Mouse (Mus musculus): Measurements from ENCODE around the gene Ankrd33b. TPM values are rescaled to one million over a fixed set of nuclear protein-coding genes. Genes with fewer than 3 reads are reported as not detected.

The Ankrd33b gene
- polyA plus RNA-seq, 1 experiment, result 6.1 TPM

DNA sequence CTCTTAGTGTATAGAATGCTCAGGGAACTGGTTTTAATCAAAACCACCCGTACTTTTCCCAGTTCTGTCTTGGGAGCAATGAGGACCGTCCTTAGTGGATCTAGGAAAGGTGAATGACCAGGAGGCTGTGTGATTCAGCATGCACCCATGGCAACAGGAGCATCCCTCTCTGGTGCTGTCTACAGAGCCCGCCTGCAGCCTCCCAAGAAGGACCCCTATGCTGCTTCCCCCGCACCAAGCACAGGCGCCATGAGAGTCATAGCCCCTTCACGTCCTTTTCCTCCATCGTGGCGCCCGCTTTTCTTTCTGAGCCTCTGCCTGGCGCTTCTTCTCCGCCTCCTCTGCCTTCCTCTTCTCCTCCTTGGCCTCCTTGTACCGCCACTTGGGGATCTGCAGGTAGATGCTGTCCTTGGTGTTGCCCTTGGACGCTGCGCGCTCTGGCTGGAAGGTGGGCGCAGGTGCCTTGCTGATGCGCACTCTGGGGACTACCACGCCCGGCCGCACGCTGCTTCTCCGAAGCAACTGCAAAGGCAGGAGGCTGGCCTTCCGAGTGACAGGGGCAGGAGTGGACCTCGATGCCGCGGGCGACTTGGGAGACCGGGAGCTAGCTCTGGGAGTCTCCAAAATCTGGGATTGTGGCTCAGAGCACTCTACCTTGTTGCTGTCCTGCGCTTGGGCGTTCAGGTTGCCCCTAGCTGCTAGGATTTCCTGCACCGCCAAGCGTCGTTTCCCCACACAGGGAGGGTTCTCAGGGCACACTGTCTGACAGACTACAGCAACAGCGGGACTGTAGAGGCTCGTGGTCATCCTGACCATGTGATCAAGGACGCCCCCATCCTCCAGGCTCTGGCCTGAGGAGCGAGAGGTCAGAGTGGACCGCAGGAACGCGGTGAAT, 70.4 kb downstream of the Ankrd33b start:
- Histone ChIP-seq H3K27me3 (ENCODE audit: control insufficient read depth, insufficient read depth, insufficient read length) (no peaks in the 10 kb centered on the region), H3K4me3 (ENCODE audit: insufficient read depth, poor library complexity, severe bottlenecking) (no peak overlapping the region), H3K79me3 (ENCODE audit: low read depth) (no peaks in the 10 kb centered on the region), H3K79me2 (ENCODE audit: control insufficient read depth, insufficient read depth) (no peaks in the 10 kb centered on the region), H3K36me3 (ENCODE audit: control insufficient read depth, insufficient read depth) (peaks cover 10% of the 10 kb centered on the region), H3ac (ENCODE audit: control insufficient read depth, insufficient read length, low read depth) (no peak overlapping the region)
- TF ChIP-seq CTCF (IDR thresholded peaks at IDR 0.05; ENCODE audit: control insufficient read depth, insufficient read depth, insufficient read length) (no peak), MYOD1 (IDR thresholded peaks at IDR 0.05; ENCODE audit: control insufficient read depth, insufficient read length, low read depth) (no peak), USF1 (IDR thresholded peaks at IDR 0.05; ENCODE audit: low read depth) (no peak), MAX (IDR thresholded peaks at IDR 0.05) (no peak), FOSL1 (IDR thresholded peaks at IDR 0.05; ENCODE audit: insufficient read depth, low read length, poor library complexity, severe bottlenecking) (no peak), CEBPB (IDR thresholded peaks at IDR 0.05; ENCODE audit: low read depth) (no peak), MYOG (IDR thresholded peaks at IDR 0.05; ENCODE audit: control insufficient read depth, extremely low read depth, insufficient read length) (no peak)

DNA sequence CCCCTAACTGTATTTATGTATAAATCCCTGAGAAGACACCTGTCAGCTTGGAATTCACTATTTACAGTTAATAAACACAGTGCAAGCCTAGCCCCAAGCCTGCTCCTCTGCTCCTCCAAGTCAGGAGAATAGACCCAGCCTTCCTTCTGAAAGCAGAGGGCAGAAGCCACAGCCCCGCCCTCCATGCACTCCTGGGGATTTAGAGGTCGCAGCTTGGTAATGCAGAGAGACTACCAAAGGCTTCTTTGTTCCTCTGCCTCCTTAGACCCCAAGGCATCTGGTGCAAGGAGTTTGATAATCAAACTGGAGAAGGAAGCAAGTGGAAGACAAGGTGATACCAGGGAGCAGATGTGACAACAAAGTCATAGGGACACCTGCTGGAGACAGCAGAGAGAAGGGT, 73.2 kb downstream of the Ankrd33b start:
- Histone ChIP-seq H3K27me3 (ENCODE audit: control insufficient read depth, insufficient read depth, insufficient read length) (no peaks in the 10 kb centered on the region), H3K4me3 (ENCODE audit: insufficient read depth, poor library complexity, severe bottlenecking) (no peak overlapping the region), H3K79me3 (ENCODE audit: low read depth) (no peaks in the 10 kb centered on the region), H3K36me3 (ENCODE audit: control insufficient read depth, insufficient read depth) (peaks cover 10% of the 10 kb centered on the region), H3ac (ENCODE audit: control insufficient read depth, insufficient read length, low read depth) (no peak overlapping the region), H3K79me2 (ENCODE audit: control insufficient read depth, insufficient read depth) (no peaks in the 10 kb centered on the region)
- TF ChIP-seq USF1 (IDR thresholded peaks at IDR 0.05; ENCODE audit: low read depth) (no peak), CTCF (IDR thresholded peaks at IDR 0.05; ENCODE audit: control insufficient read depth, insufficient read depth, insufficient read length) (no peak), MAX (IDR thresholded peaks at IDR 0.05) (no peak), CEBPB (IDR thresholded peaks at IDR 0.05; ENCODE audit: low read depth) (no peak), MYOD1 (IDR thresholded peaks at IDR 0.05; ENCODE audit: control insufficient read depth, insufficient read length, low read depth) (no peak), MYOG (IDR thresholded peaks at IDR 0.05; ENCODE audit: control insufficient read depth, extremely low read depth, insufficient read length) (no peak), FOSL1 (IDR thresholded peaks at IDR 0.05; ENCODE audit: insufficient read depth, low read length, poor library complexity, severe bottlenecking) (no peak)

DNA sequence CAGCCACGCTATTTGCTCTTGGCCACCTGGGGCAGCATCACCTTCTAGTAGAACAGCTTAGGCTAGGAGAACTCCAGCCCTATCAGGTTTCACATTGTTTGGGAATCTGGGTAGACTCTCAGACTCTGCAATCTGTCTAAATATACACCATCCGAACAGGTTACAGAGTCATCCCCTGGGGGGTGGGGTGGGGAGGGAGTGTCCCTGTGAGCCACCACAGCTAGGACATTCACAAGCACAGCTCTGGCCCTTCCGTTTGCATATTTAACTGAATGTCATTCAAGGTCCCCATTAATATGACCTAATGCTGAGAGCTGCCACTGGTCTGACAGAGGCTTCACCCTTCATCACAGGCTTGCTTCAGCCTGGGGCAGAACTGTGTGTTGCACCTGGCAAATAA, 74.9 kb downstream of the Ankrd33b start:
- no peak overlapping the region for H3K4me3 ChIP-seq (ENCODE audit: insufficient read depth, poor library complexity, severe bottlenecking)
- H3K27me3 ChIP-seq (ENCODE audit: control insufficient read depth, insufficient read depth, insufficient read length), result no peaks in the 10 kb centered on the region
- no peak overlapping the region for H3ac ChIP-seq (ENCODE audit: control insufficient read depth, insufficient read length, low read depth)
- peaks cover 10% of the 10 kb centered on the region for H3K36me3 ChIP-seq (ENCODE audit: control insufficient read depth, insufficient read depth)
- H3K79me3 ChIP-seq (ENCODE audit: low read depth), result no peaks in the 10 kb centered on the region
- no peaks in the 10 kb centered on the region for H3K79me2 ChIP-seq (ENCODE audit: control insufficient read depth, insufficient read depth)
- no peak for TF ChIP-seq MAX (IDR thresholded peaks at IDR 0.05)
- no peak for TF ChIP-seq CEBPB (IDR thresholded peaks at IDR 0.05; ENCODE audit: low read depth)
- no peak for TF ChIP-seq MYOD1 (IDR thresholded peaks at IDR 0.05; ENCODE audit: control insufficient read depth, insufficient read length, low read depth)
- TF ChIP-seq USF1 (IDR thresholded peaks at IDR 0.05; ENCODE audit: low read depth), result no peak
- no peak for TF ChIP-seq MYOG (IDR thresholded peaks at IDR 0.05; ENCODE audit: control insufficient read depth, extremely low read depth, insufficient read length)
- TF ChIP-seq FOSL1 (IDR thresholded peaks at IDR 0.05; ENCODE audit: insufficient read depth, low read length, poor library complexity, severe bottlenecking), result no peak
- TF ChIP-seq CTCF (IDR thresholded peaks at IDR 0.05; ENCODE audit: control insufficient read depth, insufficient read depth, insufficient read length), result no peak

DNA sequence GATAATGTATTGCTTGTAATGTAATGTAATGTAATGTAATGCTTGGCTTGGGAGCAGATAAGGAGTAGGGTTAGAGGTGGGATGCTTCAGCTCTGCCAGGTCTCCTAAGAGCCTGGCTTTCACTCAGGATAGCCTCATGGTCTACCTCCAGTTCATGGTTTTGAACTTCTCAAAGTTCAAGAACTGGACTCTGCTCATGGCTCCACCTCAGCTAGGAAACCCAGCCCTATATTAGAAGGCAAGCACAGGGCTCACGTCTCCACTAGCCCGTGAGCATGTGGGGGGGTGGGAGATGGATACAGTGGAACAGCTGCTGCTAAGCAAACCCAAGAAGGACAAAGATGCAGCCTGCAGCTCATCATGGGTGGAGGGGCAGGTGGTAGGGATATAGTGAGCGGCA, 81.8 kb downstream of the Ankrd33b start:
- H3K27me3 ChIP-seq (ENCODE audit: control insufficient read depth, insufficient read depth, insufficient read length), result no peaks in the 10 kb centered on the region
- H3K36me3 ChIP-seq (ENCODE audit: control insufficient read depth, insufficient read depth), result no peaks in the 10 kb centered on the region
- no peaks in the 10 kb centered on the region for H3K79me3 ChIP-seq (ENCODE audit: low read depth)
- TF ChIP-seq FOSL1 (IDR thresholded peaks at IDR 0.05; ENCODE audit: insufficient read depth, low read length, poor library complexity, severe bottlenecking) (no peak), MYOD1 (IDR thresholded peaks at IDR 0.05; ENCODE audit: control insufficient read depth, insufficient read length, low read depth) (no peak), CTCF (IDR thresholded peaks at IDR 0.05; ENCODE audit: control insufficient read depth, insufficient read depth, insufficient read length) (no peak), USF1 (IDR thresholded peaks at IDR 0.05; ENCODE audit: low read depth) (no peak), MYOG (IDR thresholded peaks at IDR 0.05; ENCODE audit: control insufficient read depth, extremely low read depth, insufficient read length) (no peak), MAX (IDR thresholded peaks at IDR 0.05) (no peak), CEBPB (IDR thresholded peaks at IDR 0.05; ENCODE audit: low read depth) (no peak)
- H3K79me2 ChIP-seq (ENCODE audit: control insufficient read depth, insufficient read depth), result no peaks in the 10 kb centered on the region
- no peak overlapping the region for H3K4me3 ChIP-seq (ENCODE audit: insufficient read depth, poor library complexity, severe bottlenecking)
- H3ac ChIP-seq (ENCODE audit: control insufficient read depth, insufficient read length, low read depth), result no peak overlapping the region

DNA sequence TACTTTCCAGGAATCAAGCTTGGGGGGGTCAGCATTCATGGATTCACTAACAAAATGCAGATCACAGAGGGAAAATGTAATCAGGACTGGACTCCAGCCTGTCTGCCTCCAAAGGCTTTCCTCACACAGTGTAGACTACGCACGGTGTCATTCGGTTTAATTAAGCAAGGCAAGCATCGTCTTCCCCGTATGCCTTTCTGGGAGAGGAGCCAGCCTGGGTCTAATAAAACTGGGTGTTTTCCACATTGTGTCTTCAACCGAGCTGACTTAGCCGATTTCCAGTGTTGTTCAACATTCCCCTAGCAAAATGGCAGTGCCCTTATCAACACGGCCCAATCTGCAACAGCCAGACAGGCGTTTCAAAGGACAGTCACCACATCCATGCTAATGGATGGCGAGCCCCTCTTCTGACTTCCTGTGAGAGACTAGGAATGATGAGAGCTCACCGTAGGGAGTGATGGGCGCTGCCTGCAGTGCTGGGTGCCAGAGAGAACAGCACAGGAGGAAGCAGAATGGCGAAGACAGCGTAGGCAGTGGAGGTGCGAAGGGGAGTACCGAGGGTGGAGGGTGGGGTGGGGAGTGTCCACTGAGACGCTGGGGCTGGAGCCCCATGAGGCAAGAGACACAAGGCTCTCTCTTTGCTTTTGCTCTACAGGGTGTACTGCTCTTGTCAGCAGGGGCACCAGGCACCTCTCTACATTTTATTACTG, 82.4 kb downstream of the Ankrd33b start:
- Histone ChIP-seq H3ac (ENCODE audit: control insufficient read depth, insufficient read length, low read depth) (no peak overlapping the region), H3K27me3 (ENCODE audit: control insufficient read depth, insufficient read depth, insufficient read length) (no peaks in the 10 kb centered on the region), H3K79me2 (ENCODE audit: control insufficient read depth, insufficient read depth) (no peaks in the 10 kb centered on the region), H3K4me3 (ENCODE audit: insufficient read depth, poor library complexity, severe bottlenecking) (no peak overlapping the region), H3K79me3 (ENCODE audit: low read depth) (no peaks in the 10 kb centered on the region), H3K36me3 (ENCODE audit: control insufficient read depth, insufficient read depth) (no peaks in the 10 kb centered on the region)
- no peak for TF ChIP-seq CEBPB (IDR thresholded peaks at IDR 0.05; ENCODE audit: low read depth)
- no peak for TF ChIP-seq FOSL1 (IDR thresholded peaks at IDR 0.05; ENCODE audit: insufficient read depth, low read length, poor library complexity, severe bottlenecking)
- TF ChIP-seq MYOD1 (IDR thresholded peaks at IDR 0.05; ENCODE audit: control insufficient read depth, insufficient read length, low read depth), result no peak
- no peak for TF ChIP-seq MAX (IDR thresholded peaks at IDR 0.05)
- no peak for TF ChIP-seq MYOG (IDR thresholded peaks at IDR 0.05; ENCODE audit: control insufficient read depth, extremely low read depth, insufficient read length)
- TF ChIP-seq CTCF (IDR thresholded peaks at IDR 0.05; ENCODE audit: control insufficient read depth, insufficient read depth, insufficient read length), result no peak
- TF ChIP-seq USF1 (IDR thresholded peaks at IDR 0.05; ENCODE audit: low read depth), result no peak
